Mouse (Mus musculus): ENCODE data around the gene A730046J19Rik.

The A730046J19Rik gene

GRCm38 (mm10) chrX:144153523-144153922, at the start of gene A730046J19Rik:
Gene A730046J19Rik, plus strand, starts transcription at chrX:144153695.
- DNase-seq, result no peak

GRCm38 (mm10) chrX:144104619-144105416, 48.7 kb upstream of the A730046J19Rik start:
- no peak for DNase-seq

DNA sequence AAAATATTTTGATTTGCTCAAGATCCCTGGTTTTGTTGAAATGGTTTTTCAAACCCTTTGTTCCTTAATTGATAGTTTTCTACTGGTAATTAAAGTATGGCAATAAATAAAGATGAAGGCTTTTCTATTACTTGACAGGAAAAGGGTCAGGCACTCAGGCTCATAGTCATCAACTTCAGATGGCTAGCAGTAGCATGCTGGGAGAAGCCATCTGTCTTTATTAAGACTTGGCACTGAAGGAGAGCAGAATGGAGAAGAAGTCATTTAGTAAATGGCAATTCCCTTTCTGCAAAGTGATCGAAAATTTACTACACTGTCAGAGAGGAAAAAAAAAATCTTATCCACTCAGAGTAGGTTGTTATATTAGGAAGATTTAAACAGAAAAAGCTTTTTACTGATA, 17.2 kb upstream of the A730046J19Rik start:
- DNase-seq, result no peak

GRCm38 (mm10) chrX:144149987-144150386, 3.5 kb upstream of the A730046J19Rik start:
- no peak for DNase-seq

DNA sequence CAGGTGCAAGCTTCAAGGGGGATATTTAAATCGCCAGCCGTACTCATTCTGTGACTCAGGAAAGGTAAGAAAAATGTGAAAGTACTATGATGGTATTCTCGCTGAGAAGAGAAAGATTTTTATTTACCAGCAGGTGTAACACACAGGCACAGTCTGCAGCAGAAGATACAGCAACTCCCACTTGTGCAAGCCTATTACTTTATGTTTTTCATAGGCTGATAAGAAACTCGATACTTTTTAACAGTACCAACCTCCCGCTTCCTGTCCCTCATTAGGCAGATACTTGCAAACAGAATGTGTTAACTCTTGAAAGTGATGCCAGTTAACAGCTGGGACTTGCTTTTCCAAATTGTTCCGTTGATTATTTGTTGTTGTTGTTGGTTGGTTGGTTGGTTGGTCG, 616 bp downstream of the A730046J19Rik start:
- DNase-seq, result no peak

DNA sequence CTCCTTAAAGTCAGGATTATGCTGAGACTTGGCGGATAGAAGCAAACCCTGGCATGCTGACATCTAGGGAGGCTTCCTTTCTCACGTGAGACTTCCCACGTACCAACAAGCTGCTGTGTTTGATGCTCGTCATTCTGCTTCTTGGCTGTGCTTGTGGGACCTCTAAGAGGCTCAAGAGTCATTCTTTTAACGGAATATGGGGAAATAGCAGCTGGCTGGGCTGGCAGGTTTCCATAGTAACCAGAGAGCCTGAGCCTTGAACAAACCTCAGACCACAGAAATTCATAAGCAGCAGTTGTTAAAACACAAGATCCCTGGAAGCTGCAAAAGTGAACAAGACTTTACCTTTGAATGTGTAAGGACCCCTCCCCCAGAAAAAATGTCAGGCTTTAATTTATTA, 9.4 kb downstream of the A730046J19Rik start:
- DNase-seq, result no peak
